Mouse (Mus musculus): ENCODE results near the gene Spib. TPM values are rescaled to one million over a fixed set of nuclear protein-coding genes. Genes with fewer than 3 reads are reported as not detected.

The Spib gene
- total and polyA plus RNA-seq, 3 experiments, result 0.31 to 3.1 (median 0.75) TPM

GRCm38 (mm10) chr7:44560435-44561400 lies 28.8 kb upstream of the Spib start:
- no peak overlapping the region for H3K9ac ChIP-seq (ENCODE audit: low read depth, low read length)
- H3K27me3 ChIP-seq (ENCODE audit: control insufficient read depth, insufficient read depth, low read length), result no peaks in the 10 kb centered on the region
- no peak overlapping the region for H3K4me3 ChIP-seq
- no peaks in the 10 kb centered on the region for H3K79me2 ChIP-seq (replicated peaks; ENCODE audit: control insufficient read depth, insufficient read depth, low read length)
- intact Hi-C loops (cut with DNase I), result loop anchor here (1.0 to 5.0 kb wide), 2 partner anchors 39 to 298 kb away; partner anchors contain the start of gene Gm15517
- WGBS, result 52% methylated on average over 18 of the region's 18 CpGs
- H3K36me3 ChIP-seq (ENCODE audit: control insufficient read depth, insufficient read depth, low read length), result no peaks in the 10 kb centered on the region
- H3K27ac ChIP-seq, result no peak overlapping the region
- peak; percentile 71 to 82 for DNase-seq
- H3K4me1 ChIP-seq (ENCODE audit: control insufficient read depth, insufficient read depth, low read length), result no peaks in the 10 kb centered on the region
- peak; percentile 78; the same call in 1 of the 2 replicates for TF ChIP-seq EP300 (IDR thresholded peaks at IDR 0.05; ENCODE audit: insufficient read depth, low read depth, low read length)
- peak; percentile 83 for TF ChIP-seq CTCF (IDR thresholded peaks at IDR 0.05)
- TF ChIP-seq POLR2A (IDR thresholded peaks at IDR 0.05; ENCODE audit: insufficient read depth, low read depth, low read length), result no peak

GRCm38 (mm10) chr7:44557629-44558028 lies 25.8 kb upstream of the Spib start:
- Histone ChIP-seq H3K4me1 (ENCODE audit: control insufficient read depth, insufficient read depth, low read length) (no peaks in the 10 kb centered on the region; the same call in 1 of the 2 replicates), H3K27ac (no peak overlapping the region), H3K4me3 (no peak overlapping the region), H3K79me2 (replicated peaks; ENCODE audit: control insufficient read depth, insufficient read depth, low read length) (no peaks in the 10 kb centered on the region), H3K9ac (ENCODE audit: low read depth, low read length) (no peak overlapping the region), H3K36me3 (ENCODE audit: control insufficient read depth, insufficient read depth, low read length) (no peaks in the 10 kb centered on the region), H3K27me3 (ENCODE audit: control insufficient read depth, insufficient read depth, low read length) (no peaks in the 10 kb centered on the region)
- intact Hi-C loops (cut with DNase I), result no loop called here
- TF ChIP-seq POLR2A (IDR thresholded peaks at IDR 0.05; ENCODE audit: insufficient read depth, low read depth, low read length), result no peak
- TF ChIP-seq CTCF (IDR thresholded peaks at IDR 0.05), result no peak
- TF ChIP-seq EP300 (IDR thresholded peaks at IDR 0.05; ENCODE audit: insufficient read depth, low read depth, low read length), result no peak
- 61% methylated on average over 2 of the region's 2 CpGs for WGBS
- DNase-seq, result no peak

- peak; percentile 84 for TF ChIP-seq POLR2A (IDR thresholded peaks at IDR 0.05; ENCODE audit: insufficient read depth, low read depth, low read length)
- TF ChIP-seq EP300 (IDR thresholded peaks at IDR 0.05; ENCODE audit: insufficient read depth, low read depth, low read length), result peak; percentile 60; the same call in 1 of the 2 replicates
- 0 out of 2 replicates have a peak, but pooled peaks have one; percentile 21 for TF ChIP-seq CTCF (IDR thresholded peaks at IDR 0.05)
- Histone ChIP-seq H3K27ac (peak within 1 kb of the TSS; percentile 94), H3K4me1 (ENCODE audit: control insufficient read depth, insufficient read depth, low read length) (no peaks in the 10 kb centered on the region; the same call in 1 of the 2 replicates), H3K36me3 (ENCODE audit: control insufficient read depth, insufficient read depth, low read length) (no peaks in the 10 kb centered on the region), H3K9ac (ENCODE audit: low read depth, low read length) (peak within 1 kb of the TSS; percentile 84), H3K4me3 (peak within 1 kb of the TSS; percentile 100), H3K27me3 (ENCODE audit: control insufficient read depth, insufficient read depth, low read length) (no peaks in the 10 kb centered on the region), H3K79me2 (replicated peaks; ENCODE audit: control insufficient read depth, insufficient read depth, low read length) (no peaks in the 10 kb centered on the region)
- DNase-seq, result peak; percentile 97
- WGBS, result under 1% methylated on average over 22 of the region's 22 CpGs
- intact Hi-C loops (cut with DNase I), result loop anchor here (5.0 kb wide), 4 partner anchors 182 to 1148 kb away; partner anchors contain the start of genes 1700028J19Rik, 2410002F23Rik and Vrk3
Measured at GRCm38 (mm10) chr7:44553826-44554225, 22.0 kb upstream of the Spib start, which contains the start of gene Nr1h2. Gene Nr1h2, minus strand, starts transcription at chr7:44553951.

GRCm38 (mm10) chr7:44553196-44553764 lies 21.4 kb upstream of the Spib start:
- Histone ChIP-seq H3K4me3 (peak overlapping the region; percentile 100), H3K27me3 (ENCODE audit: control insufficient read depth, insufficient read depth, low read length) (no peaks in the 10 kb centered on the region), H3K79me2 (replicated peaks; ENCODE audit: control insufficient read depth, insufficient read depth, low read length) (no peaks in the 10 kb centered on the region), H3K9ac (ENCODE audit: low read depth, low read length) (peak overlapping the region; percentile 84), H3K4me1 (ENCODE audit: control insufficient read depth, insufficient read depth, low read length) (no peaks in the 10 kb centered on the region; the same call in 1 of the 2 replicates), H3K36me3 (ENCODE audit: control insufficient read depth, insufficient read depth, low read length) (no peaks in the 10 kb centered on the region), H3K27ac (peak overlapping the region; percentile 94)
- intact Hi-C loops (cut with DNase I), result loop anchor here (5.0 kb wide), 4 partner anchors 181 to 1149 kb away; partner anchors contain the start of genes 1700028J19Rik, 2410002F23Rik and Vrk3
- TF ChIP-seq CTCF (IDR thresholded peaks at IDR 0.05), result no peak
- TF ChIP-seq EP300 (IDR thresholded peaks at IDR 0.05; ENCODE audit: insufficient read depth, low read depth, low read length), result no peak
- TF ChIP-seq POLR2A (IDR thresholded peaks at IDR 0.05; ENCODE audit: insufficient read depth, low read depth, low read length), result no peak
- peak; percentile 70 to 77 for DNase-seq
- 2% methylated on average over 32 of the region's 32 CpGs for WGBS

- Histone ChIP-seq H3K36me3 (ENCODE audit: control insufficient read depth, insufficient read depth, low read length) (no peaks in the 10 kb centered on the region), H3K4me1 (ENCODE audit: control insufficient read depth, insufficient read depth, low read length) (peaks cover 5% of the 10 kb centered on the region), H3K79me2 (replicated peaks; ENCODE audit: control insufficient read depth, insufficient read depth, low read length) (no peaks in the 10 kb centered on the region), H3K4me3 (no peak overlapping the region), H3K27me3 (ENCODE audit: control insufficient read depth, insufficient read depth, low read length) (no peaks in the 10 kb centered on the region), H3K27ac (no peak overlapping the region), H3K9ac (ENCODE audit: low read depth, low read length) (no peak overlapping the region)
- WGBS, result 84% methylated on average over 31 of the region's 31 CpGs
- no peak for TF ChIP-seq EP300 (IDR thresholded peaks at IDR 0.05; ENCODE audit: insufficient read depth, low read depth, low read length)
- TF ChIP-seq POLR2A (IDR thresholded peaks at IDR 0.05; ENCODE audit: insufficient read depth, low read depth, low read length), result no peak
- no peak for TF ChIP-seq CTCF (IDR thresholded peaks at IDR 0.05)
- no peak for DNase-seq
- intact Hi-C loops (cut with DNase I), result loop anchor here (5.0 kb wide), 4 partner anchors 180 to 1150 kb away; partner anchors contain the start of genes 1700028J19Rik, 2410002F23Rik and Vrk3
Measured at GRCm38 (mm10) chr7:44552141-44552908, 20.5 kb upstream of the Spib start.
